Mouse (Mus musculus) embryo, embryonic 11.5 days (tissue): ENCODE measurements around the gene Ttc7.

Source experiments
- DNase-seq: peaks from one replicate; pipeline ENCODE4 v3.0.0-alpha.2; 2012; ENCODE audit warnings: low read depth, low spot score

The Ttc7 gene

DNA sequence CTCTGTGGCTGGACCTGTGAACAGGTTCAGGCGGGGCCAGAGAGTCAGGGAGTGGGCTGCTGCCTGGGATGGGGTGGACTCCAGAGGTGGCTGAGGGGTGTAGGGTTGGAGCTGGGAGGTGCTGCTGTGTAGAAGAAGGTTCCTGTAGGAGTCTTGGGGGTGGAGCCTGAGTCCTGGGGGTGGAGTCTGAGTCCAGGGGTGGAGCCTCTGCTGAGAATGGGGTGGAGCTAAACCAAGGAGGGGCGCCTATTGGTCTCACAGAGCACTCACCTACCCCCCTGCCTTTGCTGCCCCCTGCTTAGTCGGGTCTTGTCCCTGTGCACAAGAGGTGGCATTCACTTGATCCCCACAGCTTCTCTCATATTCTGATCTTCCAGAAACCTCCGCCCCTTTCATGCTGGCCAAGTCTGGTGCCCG is 31.9 kb downstream of the Ttc7 start:
- DNase-seq, result no peak

DNA sequence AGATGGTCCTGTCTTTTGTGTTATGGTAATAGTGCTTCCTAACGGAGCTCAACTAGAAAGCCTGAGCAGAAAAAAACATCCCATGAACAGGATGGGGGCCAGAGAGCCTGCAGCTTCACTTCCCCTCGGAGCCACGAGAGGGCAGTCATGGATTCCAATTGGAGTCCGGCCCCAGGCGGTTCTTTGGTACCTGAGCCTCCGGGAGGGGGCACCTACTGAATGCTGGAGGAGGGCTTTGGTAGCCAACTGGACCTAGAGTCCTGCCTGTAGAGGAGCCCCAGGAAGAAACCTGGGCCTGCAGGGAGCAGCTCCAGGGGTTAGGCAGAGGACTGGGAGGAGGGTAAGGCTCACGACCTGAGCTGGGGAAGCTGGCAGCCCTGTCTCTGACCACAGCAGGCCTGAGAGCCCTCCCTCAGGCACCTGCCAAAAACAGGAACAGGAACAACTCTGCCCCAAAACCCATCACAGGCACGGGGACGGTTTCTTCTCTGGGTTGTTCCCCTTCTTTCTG is 32.4 kb downstream of the Ttc7 start:
- DNase-seq, result peak; percentile 80

DNA sequence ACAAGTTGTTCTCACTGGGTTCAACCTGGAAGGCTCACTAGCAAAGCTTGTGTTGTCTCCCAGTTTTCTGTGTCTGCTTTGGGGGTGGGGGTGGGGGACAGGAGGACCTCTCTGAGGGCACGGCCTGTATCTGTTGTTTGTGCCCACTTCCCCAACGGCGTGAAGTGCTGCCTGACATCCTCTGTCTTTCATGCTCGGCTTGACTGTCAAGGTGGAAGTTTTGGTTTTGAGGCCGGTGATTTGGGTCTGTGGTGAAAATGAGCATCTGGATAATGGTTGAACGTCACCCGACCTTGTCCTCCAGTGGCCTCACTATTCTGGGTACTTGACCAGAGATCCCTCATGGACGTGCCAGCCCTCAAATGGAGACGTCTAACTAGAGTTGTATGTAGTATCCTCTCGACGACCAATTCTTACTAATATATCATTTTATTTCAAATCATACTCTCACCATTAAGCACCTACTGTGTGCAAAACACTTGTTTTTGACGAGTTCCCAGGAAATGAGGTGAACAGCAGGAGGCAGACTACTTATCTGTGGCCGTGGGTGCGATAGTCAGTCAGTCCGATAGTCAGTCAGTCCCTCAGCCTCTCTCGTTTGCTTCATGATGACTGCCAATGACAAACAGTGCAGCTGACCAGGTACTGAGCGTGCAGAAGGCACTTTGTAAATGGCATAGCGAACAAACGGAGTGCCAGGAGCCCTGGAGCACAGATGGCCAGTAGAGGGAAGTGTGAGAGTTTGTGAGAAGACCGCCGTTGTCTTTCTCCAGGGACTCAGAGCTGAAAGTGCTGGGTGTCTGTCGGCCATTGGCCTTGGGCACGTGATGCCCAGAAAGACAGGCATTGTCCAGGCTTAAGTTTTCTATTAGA is 33.4 kb downstream of the Ttc7 start:
- DNase-seq, result no peak

DNA sequence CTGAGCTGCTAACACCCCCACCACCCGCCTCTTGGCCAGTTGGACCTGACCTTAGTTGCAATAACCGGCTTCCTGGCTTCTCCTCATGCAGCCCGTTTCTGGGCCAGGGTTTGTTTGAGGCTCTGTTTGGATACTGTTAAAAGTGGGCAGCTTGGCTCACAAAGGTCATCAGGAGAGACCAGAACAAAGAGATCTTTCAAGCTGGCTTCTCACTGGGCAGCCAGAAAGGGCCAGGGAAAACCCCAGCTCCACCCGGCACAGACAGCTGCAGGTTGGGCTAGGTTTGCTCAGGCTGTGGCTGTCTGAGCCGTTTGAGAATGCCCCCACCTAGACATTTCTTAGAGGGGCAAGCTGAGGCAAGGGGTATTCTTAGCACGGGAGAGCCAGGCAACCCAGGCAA is 34.6 kb downstream of the Ttc7 start:
- no peak for DNase-seq

DNA sequence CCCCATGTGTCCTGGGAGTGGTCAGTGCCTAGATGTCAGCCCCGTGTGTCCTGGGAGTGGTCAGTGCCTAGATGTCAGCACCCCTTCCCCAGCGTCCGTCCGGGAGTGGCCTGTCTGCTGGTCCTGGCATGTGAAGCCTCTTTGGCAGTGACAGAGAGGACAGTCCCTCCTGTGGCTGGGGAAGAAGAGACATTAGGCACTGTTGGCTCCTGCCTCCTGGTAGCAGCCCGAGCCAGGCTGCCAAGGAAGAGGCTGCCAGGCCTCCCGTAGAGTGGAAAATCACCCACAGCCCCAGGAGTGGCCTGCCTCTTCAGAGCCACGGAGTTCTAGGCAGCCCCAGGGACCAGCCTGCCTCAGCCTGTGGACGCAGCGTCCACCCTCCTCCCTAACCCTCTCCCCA is 35.3 kb downstream of the Ttc7 start:
- DNase-seq, result no peak

DNA sequence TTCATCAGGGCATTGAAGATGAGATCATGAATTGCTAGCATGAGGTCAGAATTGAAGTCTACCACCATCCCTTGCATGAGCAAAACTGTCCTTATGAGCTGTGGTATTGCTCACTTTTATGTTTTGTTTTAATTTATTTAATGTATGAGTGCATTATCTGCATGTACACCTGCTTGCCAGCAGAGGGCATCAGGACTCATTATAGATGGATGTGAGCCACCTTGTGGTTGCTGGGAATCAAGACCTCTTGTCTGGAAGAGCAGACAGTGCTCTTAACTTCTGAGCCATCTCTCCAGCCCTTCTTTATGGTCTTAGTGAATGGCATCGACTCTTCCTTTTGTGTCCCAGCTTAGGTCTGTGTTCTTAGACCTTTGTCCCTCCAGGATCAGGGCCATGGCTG is 39.0 kb downstream of the Ttc7 start:
- DNase-seq, result no peak

DNA sequence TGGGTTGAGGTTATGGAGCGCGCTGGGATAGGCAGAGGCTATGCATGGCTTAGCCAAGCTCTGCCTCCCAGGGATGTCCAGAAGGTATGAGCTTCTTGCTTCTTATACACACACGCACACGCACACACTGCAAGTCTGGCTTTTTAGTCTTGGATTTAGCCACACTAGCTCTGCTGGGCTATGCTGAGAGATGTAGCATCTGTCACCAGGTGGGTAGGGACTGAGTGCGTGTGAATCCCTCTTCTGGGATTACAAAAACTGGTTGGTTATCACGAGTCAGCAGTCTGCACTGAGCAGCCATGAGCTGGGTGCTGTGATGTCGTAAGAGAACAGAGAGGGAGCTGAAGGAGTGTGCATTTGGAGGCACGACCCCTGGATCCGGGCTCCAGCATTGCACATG is 40.5 kb downstream of the Ttc7 start:
- no peak for DNase-seq

DNA sequence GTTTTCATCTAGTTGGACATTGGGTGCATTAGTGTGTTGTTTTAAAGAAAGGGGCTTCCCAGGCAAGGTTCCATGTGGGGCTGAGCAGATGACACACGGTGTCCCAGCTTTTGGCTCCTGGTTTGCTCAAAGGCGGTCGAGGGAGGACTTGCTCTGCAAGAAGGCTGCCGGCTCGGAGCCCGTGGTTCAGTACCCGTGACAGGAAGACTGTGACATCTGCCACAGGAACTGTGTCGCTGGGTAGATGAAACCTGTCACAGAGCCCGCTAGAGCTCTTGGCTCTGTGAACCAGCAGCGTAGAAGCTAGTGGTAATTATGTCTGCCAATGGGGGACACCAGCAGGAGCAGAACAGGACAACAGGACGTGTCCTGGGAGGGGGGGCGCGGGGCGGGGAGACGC is 42.8 kb downstream of the Ttc7 start:
- DNase-seq, result no peak

DNA sequence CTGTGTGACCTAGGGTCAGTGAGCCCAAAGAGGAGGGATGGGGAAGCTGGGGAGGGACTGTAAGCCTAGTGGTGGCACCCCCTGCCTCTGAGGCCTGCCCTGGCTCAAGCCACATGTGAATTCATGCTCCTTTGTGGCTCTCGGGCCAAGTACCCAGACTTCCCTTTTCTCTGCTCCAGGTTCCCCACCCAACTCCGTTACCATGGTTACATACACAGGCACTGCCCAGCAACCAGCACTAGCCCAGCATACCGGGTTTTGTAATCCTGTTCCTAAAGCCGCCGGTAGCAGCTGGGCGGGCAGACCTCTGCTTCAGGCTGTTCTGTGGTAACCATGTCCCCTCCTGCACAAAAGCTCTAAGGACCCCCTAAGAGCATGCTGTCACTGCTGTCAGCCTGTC is 44.3 kb downstream of the Ttc7 start:
- DNase-seq, result no peak

DNA sequence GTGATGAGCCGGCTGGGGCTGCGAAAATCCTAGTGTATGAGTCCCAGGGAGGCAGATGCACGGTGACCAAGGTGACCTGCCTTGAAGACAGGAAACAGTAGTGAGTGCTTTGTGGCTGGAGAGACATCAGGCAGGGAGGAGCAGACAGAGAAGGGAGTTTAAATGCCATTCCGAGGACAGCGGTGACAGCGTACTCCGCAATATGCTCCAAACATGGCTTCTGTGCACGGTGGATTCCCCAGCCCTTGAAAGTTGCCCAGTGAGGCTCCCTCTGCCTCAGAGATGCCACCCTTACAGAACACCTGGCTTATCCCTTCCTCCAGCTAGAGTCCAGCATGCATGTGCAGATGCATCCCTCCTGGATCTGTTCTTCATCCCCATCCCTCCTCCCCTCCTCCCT is 45.0 kb downstream of the Ttc7 start:
- DNase-seq, result no peak

DNA sequence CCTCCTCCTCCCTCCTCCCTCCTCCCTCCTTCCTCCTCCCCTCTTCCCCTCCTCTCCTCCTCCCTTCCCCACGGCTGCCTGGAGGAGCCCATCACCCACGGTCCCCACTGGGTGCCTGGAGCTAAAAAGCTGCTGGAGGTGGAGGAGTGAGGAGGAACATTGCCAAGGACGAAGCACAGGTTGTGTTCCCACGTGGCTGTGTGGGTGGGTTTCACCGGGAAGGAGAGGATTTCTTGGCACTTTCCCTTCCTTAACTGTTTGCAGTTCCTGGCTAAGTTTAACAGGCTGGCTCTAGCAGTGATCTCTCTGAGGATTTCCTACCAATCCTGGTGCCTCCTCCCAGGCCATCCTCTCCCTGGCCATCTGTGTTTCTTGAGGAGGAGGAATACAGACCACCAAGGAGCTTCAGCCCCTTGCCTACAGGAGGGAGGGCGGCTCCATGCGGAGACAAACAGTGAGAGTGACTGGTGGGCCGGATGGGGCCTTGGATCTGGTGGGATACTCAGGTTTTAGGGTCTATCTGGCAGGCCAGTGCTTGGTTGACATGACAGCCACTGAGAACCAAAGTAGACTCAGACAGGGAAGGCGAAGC is 45.6 kb downstream of the Ttc7 start:
- DNase-seq, result no peak

DNA sequence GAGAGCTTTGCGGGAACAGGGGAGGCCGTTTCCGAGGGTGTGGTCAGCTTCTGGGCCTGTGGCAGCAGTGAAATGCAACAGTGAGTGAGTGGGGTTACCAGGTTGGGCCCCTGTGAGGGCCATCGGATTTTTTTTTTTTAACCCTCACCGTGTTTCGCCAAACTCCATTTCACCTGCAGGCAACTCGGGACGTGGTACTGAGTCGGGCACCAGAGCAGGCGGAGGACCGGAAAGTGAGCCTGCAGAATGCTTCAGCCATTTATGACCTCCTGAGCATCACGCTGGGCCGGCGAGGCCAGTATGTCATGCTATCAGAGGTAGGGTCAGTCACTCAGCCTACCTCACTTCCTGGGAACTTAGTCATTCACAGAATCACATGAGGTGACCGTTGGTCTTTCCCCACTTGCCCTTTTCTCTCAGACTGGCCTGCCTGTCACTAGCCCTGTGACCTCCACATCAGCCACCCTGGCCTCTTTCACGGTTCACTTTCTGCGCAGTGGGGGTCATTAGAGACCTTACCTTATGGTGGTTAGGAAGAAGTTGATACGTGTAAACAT is 46.5 kb downstream of the Ttc7 start:
- DNase-seq, result no peak

DNA sequence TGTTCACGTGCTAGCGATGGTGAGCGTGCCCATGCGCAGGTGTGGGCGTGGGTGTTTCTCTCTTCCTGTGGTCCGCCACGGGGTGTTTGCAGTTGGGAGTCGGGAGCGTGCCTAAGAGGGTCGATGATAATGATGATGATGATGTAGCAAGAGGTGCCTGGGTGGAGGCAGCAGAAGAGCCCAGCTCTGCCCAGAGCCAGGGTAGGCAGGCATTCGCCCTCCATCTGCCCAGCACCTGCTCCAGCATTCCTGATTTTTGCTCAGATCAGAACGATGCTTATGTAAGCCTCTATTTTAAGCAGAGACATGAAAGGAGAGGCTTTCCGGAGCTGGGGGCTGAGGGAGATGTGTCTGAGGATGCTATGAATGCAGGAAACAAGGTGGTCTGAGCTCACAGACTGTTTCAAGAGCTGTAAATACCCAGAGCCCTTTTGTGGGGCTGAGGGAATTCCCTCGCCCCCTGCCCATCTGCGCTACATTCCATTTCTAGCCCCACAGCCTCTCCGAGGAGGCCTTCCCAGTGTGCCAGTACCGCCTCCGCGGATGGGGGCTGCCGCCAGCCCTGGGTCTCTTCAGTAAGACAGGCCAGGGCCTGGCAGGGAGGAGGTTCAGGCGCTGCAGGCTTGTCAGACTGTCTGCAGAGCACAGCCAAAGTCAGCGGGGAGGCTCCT is 47.7 kb downstream of the Ttc7 start:
- no peak for DNase-seq

DNA sequence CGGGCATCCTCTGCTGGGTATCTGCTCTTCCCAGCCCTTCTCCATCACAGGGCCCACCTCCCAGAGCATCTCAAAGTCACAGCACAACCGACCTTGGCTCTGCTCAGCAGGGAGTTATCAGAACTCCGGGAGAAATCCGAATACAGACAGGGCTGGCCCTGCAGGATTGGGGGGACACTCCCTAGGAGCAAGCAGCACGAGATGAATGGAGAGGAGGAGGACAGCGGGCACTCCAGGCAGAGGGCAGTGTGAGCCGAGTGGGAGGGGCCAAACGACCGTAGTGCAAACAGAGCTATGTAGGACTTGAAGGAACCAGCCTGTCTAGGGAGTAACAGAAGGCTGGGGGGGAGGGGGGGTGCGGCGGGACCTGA is 48.2 kb downstream of the Ttc7 start:
- no peak for DNase-seq

DNA sequence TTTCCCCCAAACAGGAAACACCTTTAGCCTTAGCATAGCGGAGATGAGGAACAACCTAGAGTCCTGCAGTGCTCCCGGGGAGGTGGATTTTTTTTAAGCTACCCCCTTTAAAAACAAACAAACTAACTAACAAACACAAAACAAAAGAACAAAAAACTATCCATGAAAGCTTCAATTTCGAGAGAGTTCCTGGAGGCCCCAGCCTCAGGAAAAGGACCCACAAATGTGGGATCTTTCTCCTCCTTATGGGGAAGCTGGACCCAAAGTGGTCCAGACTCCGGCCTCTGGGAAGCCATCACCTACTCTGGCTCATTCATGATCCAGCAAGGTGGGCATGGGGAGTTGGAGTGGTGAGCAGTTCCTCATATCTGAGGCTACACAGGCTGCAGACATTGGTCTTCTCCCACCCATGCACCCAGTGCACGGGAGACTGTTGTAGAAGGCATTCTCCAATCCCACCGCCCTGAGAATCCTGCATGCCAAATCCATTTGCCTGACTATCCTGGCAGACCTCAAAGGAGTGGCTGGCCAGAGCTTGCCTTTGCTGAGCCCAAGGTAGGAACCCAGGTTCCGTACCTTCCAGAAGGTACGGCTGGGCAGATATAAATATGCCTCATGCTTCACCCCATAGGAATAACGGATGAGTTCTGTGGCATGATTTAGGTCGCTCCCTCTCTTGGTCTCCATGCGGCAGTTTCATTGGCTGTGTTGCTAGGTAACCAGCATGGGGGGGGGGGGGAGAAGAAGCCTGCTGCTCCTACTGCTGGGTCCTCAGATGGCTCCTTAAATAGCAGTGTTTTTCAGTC is 48.9 kb downstream of the Ttc7 start:
- no peak for DNase-seq

DNA sequence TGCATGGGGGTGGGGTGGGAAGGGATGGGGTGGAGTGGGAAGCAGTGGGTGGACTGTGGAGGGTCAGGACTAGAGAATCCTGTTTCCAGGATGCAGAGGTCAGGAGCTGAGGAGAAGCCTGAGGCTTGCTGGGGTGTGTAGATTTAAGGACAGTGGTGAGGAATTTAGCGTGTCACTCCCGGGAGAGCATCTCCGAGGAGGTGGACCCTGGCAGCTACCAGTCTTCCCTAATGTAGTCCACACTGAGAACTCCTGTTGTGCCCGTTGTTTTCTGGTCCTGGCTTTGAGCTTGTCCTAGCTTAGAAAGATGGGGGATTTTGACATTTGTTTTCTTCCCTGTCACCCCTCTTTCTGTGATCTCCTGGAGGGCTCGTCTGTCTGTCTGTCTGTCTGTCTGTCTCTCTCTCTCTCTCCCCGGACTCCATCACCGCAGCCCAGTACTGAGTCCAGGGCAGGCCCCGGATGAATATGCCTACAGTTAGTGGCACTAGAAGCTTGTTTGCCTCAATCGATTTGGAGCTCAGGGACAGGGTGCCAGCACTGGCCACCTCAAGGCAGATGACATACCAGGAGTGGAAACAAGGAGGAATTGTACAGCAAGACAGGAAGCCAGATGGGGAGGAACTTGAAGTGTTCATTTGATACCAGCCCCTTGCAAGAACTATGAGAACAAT is 49.6 kb downstream of the Ttc7 start:
- no peak for DNase-seq

DNA sequence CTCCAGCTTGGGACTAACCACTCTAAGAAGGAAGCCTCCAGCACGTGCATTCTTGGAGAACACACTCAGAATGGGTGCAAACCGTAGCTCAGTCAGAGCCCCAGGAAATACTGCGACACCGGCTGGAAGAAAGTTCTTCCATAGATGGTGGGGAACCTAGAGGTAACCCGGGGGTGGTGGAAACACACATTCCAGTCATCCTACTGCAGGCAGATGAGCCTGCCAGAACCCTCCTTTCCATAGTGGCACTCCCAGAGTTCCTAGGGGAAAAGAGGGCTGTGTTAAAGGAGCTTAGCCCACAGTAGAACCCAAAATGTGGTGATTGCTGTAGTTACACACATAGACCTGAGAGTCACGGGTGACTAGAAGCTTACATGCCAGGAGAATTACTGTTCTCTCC is 50.2 kb downstream of the Ttc7 start:
- no peak for DNase-seq

DNA sequence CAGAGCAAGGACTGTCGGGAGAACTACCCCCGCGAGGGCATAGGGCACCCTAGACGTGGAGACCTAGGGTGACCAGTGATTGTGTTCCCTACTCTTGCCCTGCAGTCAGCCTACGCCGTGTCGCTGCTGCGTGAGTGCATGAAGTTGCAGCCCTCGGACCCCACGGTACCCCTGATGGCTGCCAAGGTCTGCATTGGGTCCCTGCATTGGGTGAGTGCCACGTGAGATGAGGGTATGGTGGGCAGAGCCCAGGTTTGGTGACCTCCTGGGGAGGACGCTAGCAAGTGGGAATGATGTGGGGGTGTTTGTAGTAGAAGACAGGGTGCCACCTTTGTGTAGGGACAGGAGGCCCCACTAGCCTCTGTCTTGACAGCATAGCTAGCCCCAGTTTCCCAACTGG is 51.5 kb downstream of the Ttc7 start:
- no peak for DNase-seq

DNA sequence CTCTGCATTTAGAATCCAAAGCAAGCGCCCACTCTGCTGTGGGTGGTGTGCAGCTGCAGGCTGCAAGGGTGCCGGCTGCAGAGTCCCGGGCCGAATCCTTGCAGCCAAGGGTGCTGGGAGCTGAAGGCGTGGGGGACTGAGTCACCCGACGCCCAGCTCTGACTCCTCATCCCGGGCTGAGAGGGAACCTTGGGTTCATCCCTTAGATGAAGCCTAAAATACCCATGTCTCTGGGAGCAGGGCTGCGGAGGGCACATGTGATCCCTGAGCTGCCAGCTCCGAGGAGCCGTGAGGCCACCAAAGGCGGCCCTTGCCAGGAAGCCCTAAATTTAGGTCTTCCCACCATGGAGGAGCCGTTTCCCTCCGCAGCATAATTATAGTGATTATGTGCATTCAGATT is 52.5 kb downstream of the Ttc7 start:
- no peak for DNase-seq

DNA sequence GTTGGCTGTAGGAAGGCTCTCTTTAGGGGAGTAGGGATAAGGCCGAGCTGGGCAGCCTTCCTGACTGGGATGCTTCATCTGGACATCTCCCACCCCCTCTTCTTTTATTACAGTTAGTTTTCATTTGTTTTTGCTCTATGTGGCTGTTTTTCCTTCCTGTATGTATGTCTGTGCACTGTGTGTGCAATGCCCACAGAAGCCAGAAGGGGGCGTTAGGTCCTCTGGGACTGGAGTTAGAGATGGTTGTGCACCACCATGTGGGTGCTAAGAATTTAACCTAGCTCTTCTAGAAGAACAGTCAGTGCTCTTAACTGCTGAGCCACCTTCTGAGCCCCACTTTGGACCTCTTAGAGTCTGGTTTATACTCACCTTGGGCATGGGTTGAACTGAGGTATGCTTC is 53.0 kb downstream of the Ttc7 start:
- DNase-seq, result no peak

DNA sequence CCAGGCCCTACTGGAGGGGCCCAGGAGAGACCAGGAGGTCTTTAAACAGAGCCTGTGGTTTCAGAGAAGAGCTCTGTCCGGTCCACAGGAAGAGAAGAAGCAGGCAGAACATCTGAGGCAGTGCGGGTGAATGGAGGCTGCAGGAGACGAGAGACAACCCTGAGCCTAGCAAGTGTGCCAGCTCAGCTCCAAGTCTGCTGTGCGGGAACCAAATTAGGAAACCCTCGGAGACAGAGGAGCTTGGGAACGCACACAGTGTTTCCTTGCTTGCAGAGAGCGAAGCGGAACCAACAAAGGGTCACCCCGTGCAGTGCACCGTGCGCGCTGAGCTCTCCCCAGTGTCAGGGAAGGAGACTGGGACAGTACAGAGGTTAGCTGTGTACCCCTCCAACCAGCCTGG is 54.2 kb downstream of the Ttc7 start:
- DNase-seq, result no peak
